Mouse (Mus musculus) limb, embryonic 13.5 days (tissue): ENCODE results near the gene 4933428G20Rik. TPM values are rescaled to one million over a fixed set of nuclear protein-coding genes. Genes with fewer than 3 reads are reported as not detected.

Source experiments
- ATAC-seq: fragments of 200-750 bp; cut with Nextera tagmentation; 2 replicates; pipeline ENCODE4 v1.8.0; 2017; ENCODE audit warnings: low read depth, moderate number of reproducible peaks, moderate TSS enrichment; ENCODE audit not compliant: low FRiP score
- H3K27ac ChIP-seq: fragments of 300-500 bp; sonication (generic); 2 replicates; pipeline ENCODE4 v1.5.1; 2015; ENCODE audit warnings: inconsistent platforms, mild to moderate bottlenecking, moderate library complexity
- H3K27me3 ChIP-seq: fragments of 300-500 bp; sonication (generic); 2 replicates; pipeline ENCODE4 v1.6.1; 2015; ENCODE audit warnings: mild to moderate bottlenecking, inconsistent platforms
- H3K36me3 ChIP-seq: fragments of 300-500 bp; sonication (generic); 2 replicates; pipeline ENCODE4 v1.6.1; 2015; ENCODE audit warnings: inconsistent platforms, mild to moderate bottlenecking, moderate library complexity
- H3K4me1 ChIP-seq: fragments of 300-500 bp; sonication (generic); 2 replicates; pipeline ENCODE4 v1.6.1; 2015; ENCODE audit warnings: inconsistent platforms
- H3K4me2 ChIP-seq: fragments of 300-500 bp; sonication (generic); replicated peaks from 2 replicates; pipeline ENCODE4 v1.6.1; 2015; ENCODE audit warnings: inconsistent platforms, mild to moderate bottlenecking, moderate library complexity
- H3K4me3 ChIP-seq: fragments of 300-500 bp; sonication (generic); 2 replicates; pipeline ENCODE4 v1.5.1; 2015; ENCODE audit warnings: moderate library complexity, mild to moderate bottlenecking, inconsistent platforms
- H3K9ac ChIP-seq: fragments of 300-500 bp; sonication (generic); 2 replicates; pipeline ENCODE4 v1.6.1; 2015; ENCODE audit warnings: mild to moderate bottlenecking, inconsistent platforms
- H3K9me3 ChIP-seq: fragments of 300-500 bp; sonication (generic); 2 replicates; pipeline ENCODE4 v1.6.1; 2016; ENCODE audit warnings: inconsistent platforms
- WGBS: fragments of 180-500 bp; shearing (Covaris S2); methylation state at CpG from one replicate; pipeline ENCODE4 v1.1.7; 2015; 5-methylcytosine and 5-hydroxymethylcytosine counted together
- polyA plus RNA-seq: library from polyadenylated mRNA; unstranded; fragments of >200 nt; fragmentation: Nextera tagmentation; extraction: Ambion mirVana; gene quantifications from 2 replicates; pipeline ENCODE4 v1.2.1, GENCODE M21; 2015

The 4933428G20Rik gene
- polyA plus RNA-seq, 1 experiment from 2014 or later = 1.1 TPM

DNA sequence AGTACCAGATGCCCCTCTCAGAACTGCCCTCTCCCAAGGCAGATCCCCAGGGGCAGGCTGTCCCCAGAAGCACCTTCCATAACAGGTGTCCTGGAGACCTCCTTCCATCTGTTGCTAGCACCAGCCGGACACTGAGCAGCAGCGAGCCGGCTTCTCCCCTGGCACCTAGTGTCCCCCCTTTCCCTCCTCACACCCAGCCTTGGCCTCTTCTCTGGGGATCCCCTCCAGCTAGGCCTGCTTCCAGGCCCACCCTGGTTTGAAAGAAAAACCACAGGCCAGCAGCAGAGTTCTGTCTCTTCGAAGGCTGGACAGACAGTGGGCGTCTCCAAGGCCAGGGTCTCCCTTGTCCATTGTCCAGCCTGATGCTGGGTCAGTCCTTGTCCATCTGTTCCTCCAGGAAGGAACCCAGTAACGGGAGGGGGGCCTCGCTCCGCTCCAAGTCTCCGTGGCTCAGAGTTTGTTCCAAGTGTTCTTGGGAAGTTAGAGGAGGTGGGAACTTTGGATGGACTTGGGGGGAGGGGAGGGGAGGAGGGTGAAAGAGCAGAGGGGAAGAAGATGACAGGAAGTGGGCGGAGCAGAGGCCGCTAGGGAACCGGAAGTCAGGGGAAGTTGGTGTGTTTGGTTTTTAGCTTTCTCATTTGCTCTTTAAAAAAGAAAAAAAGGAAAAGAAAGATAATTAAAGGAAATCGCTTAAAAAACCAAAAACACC is 11.7 kb upstream of the 4933428G20Rik start:
- H3K27ac ChIP-seq = no peak overlapping the region

DNA sequence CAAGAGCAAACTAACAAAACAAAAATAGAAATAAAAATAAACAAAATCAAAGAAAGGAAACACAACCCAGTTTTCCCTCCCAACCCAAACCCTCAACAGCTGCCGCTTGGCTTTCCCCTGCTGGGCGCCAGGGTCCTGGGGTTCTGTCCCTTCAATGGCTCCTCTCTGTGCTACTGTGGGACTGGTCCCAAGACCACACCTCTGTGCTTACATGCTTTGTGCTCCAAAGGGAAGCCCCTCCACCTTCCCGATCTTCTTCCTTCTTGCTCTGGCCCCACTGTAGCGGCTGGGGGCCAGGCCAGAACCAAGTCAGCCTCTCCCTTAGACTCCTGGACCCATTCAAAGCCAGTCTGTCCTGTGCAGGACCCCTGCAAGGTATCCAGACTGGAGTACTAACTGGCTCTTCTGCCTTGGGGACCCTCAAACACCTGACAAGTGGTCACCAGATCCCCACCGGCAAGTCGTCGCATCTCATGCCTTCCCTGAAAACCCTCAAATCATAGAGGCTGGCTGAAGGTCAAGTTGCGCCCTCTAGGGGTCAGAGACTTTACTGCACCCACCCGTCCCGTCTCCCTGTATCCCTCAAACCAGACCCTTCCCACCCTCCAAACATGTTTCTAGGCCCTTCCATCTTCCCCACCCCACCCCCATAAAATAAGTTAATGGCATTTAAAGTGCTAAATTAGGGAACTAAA is 11.0 kb upstream of the 4933428G20Rik start:
- ATAC-seq = no peak
- no peak overlapping the region for H3K4me3 ChIP-seq
- H3K27ac ChIP-seq = no peak overlapping the region
- H3K4me1 ChIP-seq = peaks cover 14% of the 10 kb centered on the region; the same call in 1 of the 2 replicates
- no peaks in the 10 kb centered on the region for H3K36me3 ChIP-seq
- WGBS = 27% methylated on average over 10 of the region's 10 CpGs
- no peak overlapping the region for H3K9ac ChIP-seq
- H3K27me3 ChIP-seq = 0 out of 2 replicates have a peak, but pooled peaks cover 8% of the 10 kb centered on the region
- no peaks in the 10 kb centered on the region for H3K9me3 ChIP-seq
- no peak overlapping the region for H3K4me2 ChIP-seq

More for the DNA sequence above, 11.7 kb upstream of the 4933428G20Rik start:
- WGBS = 57% methylated on average over 13 of the region's 13 CpGs
- H3K4me3 ChIP-seq = no peak overlapping the region
- H3K9me3 ChIP-seq = no peaks in the 10 kb centered on the region
- no peak for ATAC-seq
- H3K27me3 ChIP-seq = 0 out of 2 replicates have a peak, but pooled peaks cover 8% of the 10 kb centered on the region
- no peak overlapping the region for H3K4me2 ChIP-seq
- no peaks in the 10 kb centered on the region for H3K36me3 ChIP-seq
- no peak overlapping the region for H3K9ac ChIP-seq
- peaks cover 14% of the 10 kb centered on the region; the same call in 1 of the 2 replicates for H3K4me1 ChIP-seq

DNA sequence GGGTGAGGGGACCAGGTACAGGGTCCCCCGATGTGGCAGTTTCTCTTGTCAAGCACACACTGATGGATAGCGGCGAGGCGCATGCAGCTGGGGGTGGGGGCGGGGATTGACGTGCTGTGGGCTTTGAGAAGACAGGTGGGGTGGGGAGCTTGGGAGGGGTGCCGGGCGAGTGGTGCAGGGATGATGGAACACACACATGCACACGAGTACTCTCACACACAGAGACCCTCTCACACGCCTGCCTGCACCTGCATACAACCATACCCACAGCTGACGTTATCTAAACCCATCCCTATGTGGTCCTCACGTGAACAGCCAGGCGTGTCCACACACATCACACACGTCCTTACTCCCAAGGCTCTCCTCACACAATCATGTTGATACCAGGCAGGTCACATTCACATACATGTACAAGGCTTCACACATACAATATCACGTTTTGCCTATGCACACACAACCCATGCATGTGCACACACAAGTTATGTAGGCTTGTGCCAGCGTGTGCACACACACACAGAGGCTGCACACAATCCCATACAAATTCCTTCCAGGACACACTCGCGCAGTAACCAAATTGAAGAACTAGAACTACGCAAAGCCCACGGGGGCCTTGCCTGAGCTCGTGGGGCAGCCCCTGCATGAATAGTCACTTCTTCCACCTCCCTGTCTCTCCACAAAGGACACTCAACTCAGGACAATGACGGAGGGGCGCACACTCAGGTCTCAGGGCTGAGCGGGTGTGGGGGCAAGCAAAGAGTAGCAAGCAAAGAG is 9.8 kb upstream of the 4933428G20Rik start:
- Histone ChIP-seq H3K36me3 (no peaks in the 10 kb centered on the region), H3K4me2 (no peak overlapping the region), H3K9ac (no peak overlapping the region), H3K9me3 (no peaks in the 10 kb centered on the region), H3K4me3 (no peak overlapping the region), H3K27me3 (peaks cover 8% of the 10 kb centered on the region; the same call in 1 of the 2 replicates), H3K27ac (no peak overlapping the region), H3K4me1 (peaks cover 14% of the 10 kb centered on the region; the same call in 1 of the 2 replicates)
- 66% methylated on average over 24 of the region's 24 CpGs for WGBS
- ATAC-seq = no peak

DNA sequence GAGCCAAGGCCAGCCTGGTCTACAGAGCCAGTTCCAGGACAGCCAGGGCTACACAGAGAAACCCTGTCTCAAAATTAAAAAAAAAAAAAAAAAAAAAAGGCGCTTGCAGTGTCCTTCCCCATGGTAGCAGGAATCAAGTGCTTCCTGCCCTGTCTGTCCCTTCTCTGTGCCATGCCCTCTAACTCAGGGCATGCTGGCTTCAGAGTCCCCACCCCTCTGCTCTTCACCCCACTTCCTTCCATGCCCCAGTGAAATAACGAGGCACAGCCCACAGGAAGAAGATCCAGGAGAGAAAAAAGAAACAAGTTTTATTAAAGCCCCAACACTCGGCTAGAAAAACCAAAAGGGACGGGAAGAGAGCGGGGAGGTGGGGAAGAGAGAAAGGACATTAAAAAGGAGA is 8.9 kb upstream of the 4933428G20Rik start:
- Histone ChIP-seq H3K27me3 (peaks cover 8% of the 10 kb centered on the region; the same call in 1 of the 2 replicates), H3K9me3 (no peaks in the 10 kb centered on the region), H3K4me2 (no peak overlapping the region), H3K27ac (no peak overlapping the region), H3K9ac (no peak overlapping the region), H3K4me1 (peaks cover 14% of the 10 kb centered on the region; the same call in 1 of the 2 replicates), H3K4me3 (no peak overlapping the region), H3K36me3 (no peaks in the 10 kb centered on the region)
- ATAC-seq = no peak
- WGBS = 41% methylated on average over 5 of the region's 5 CpGs

DNA sequence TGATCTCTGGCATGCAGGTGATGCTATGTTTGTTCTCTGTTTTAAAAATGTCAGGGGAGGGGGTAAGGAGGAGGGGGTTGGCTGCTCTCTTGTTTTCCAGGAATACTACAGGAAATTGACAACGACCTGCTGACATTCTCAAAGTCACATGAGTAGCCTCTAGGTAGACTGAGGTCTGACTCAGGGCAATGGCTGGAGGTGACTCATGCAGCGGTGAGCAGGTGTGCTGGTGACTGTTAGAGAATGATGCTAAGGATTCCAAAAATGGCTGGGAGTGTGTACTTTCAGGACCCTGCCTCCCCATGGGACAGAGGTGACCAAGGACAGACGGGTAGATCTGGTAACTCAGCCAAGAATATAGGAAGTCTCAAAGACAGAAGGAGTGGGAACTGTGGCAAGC is 8.1 kb upstream of the 4933428G20Rik start:
- WGBS = 64% methylated on average over 3 of the region's 3 CpGs
- peaks cover 14% of the 10 kb centered on the region; the same call in 1 of the 2 replicates for H3K4me1 ChIP-seq
- ATAC-seq = no peak

DNA sequence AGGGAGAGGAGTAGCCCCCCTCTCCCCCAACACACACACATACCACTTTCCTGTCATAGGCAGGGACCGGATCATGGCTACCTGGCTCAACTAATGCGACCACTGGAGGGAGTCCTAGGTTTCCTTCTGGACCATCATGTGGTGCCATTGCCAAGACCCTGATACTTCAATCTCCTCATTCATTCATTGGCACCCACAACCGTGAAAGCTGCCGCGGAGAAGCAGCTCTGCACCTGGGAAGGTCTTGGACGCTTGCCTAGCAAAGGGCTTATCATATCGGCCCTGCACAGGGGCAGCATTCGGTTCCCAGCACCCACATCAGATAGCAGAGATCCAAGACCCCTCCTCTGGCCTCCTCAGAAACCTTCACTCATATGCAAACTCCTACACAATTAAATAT is 6.2 kb upstream of the 4933428G20Rik start:
- 56% methylated on average over 8 of the region's 8 CpGs for WGBS
- Histone ChIP-seq H3K9me3 (no peaks in the 10 kb centered on the region), H3K9ac (no peak overlapping the region), H3K27me3 (peaks cover 23% of the 10 kb centered on the region), H3K27ac (no peak overlapping the region), H3K4me3 (no peak overlapping the region), H3K36me3 (peaks cover 5% of the 10 kb centered on the region), H3K4me1 (peaks cover 18% of the 10 kb centered on the region; the same call in 1 of the 2 replicates), H3K4me2 (no peak overlapping the region)
- no peak for ATAC-seq

More for the DNA sequence above, 8.1 kb upstream of the 4933428G20Rik start:
- Histone ChIP-seq H3K27ac (no peak overlapping the region), H3K27me3 (peaks cover 8% of the 10 kb centered on the region; the same call in 1 of the 2 replicates), H3K4me3 (no peak overlapping the region), H3K9ac (no peak overlapping the region), H3K9me3 (no peaks in the 10 kb centered on the region), H3K36me3 (no peaks in the 10 kb centered on the region), H3K4me2 (no peak overlapping the region)

DNA sequence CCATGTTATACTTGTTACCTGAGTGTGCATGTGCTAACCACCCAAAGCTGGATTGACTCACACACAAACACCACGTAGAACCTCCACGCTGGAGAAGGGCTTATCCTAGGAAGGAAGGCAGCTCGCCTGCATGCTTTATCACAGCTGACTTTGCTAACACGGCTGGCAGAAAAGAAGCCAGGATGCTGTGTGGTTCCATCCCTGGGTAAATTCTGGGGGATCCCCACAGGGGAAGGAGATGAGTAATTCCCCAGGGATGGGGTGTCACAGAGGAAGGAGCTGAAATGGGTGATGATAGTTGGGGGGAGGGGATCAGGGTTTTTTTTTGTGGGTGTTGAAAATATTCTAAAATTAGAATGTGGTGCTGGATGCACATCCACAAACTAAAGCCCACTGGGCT is 5.6 kb upstream of the 4933428G20Rik start:
- 77% methylated on average over 4 of the region's 4 CpGs for WGBS
- Histone ChIP-seq H3K4me2 (no peak overlapping the region), H3K27me3 (peaks cover 29% of the 10 kb centered on the region), H3K9ac (no peak overlapping the region), H3K36me3 (peaks cover 10% of the 10 kb centered on the region), H3K4me3 (no peak overlapping the region), H3K9me3 (no peaks in the 10 kb centered on the region), H3K4me1 (peaks cover 20% of the 10 kb centered on the region), H3K27ac (no peak overlapping the region)
- ATAC-seq = no peak

DNA sequence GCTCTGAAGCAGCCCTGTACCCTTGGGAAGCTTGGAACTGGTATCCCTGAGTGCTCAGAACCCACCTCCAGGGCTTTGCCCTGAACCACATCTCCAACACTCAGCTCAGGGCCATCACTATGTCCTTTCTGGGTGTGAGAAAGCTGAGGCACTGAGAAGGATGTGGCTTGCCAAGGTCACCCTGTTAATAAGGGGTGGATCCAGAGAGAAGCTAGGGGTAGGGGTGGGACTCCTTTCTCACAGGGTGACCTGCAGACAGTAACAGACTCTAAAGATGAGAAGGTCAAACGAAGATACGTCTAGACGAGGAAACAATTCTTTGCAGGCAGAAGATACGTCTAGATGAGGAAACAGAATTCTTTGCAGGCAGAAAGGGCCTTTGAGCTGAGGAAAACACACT is 2.7 kb upstream of the 4933428G20Rik start:
- peaks cover 25% of the 10 kb centered on the region for H3K36me3 ChIP-seq
- H3K9me3 ChIP-seq = no peaks in the 10 kb centered on the region
- WGBS = 81% methylated on average over 4 of the region's 4 CpGs
- no peak overlapping the region for H3K27ac ChIP-seq
- H3K9ac ChIP-seq = no peak overlapping the region
- H3K4me3 ChIP-seq = no peak overlapping the region
- peaks cover 50% of the 10 kb centered on the region for H3K27me3 ChIP-seq
- no peak overlapping the region for H3K4me2 ChIP-seq
- ATAC-seq = no peak
- peaks cover 24% of the 10 kb centered on the region for H3K4me1 ChIP-seq

DNA sequence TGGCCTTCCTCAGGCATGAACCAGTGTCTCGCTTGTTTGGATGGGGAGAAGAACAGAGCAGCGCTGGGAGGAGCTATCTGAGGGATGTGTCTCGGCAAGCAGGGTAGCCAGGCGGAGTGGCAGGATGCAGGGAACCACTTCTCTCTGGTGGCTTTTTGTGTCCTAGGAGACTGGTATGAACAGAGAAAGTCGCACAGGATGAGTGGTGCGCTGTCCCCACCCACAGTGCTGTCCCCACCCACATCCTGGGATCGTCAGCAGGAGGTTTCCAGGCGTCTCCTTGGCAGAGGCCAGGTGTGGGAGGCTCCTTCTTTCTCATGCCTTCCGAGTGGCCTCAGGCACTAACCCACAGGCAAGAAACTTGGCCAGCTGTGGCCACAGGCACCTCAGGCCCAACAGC is 2.2 kb upstream of the 4933428G20Rik start:
- Histone ChIP-seq H3K4me1 (peaks cover 24% of the 10 kb centered on the region), H3K27me3 (peaks cover 55% of the 10 kb centered on the region), H3K4me2 (no peak overlapping the region), H3K9ac (no peak overlapping the region), H3K4me3 (no peak overlapping the region), H3K36me3 (peaks cover 30% of the 10 kb centered on the region), H3K27ac (no peak overlapping the region), H3K9me3 (0 out of 2 replicates have a peak, but pooled peaks cover 4% of the 10 kb centered on the region)
- ATAC-seq = 0 out of 2 replicates have a peak, but pooled peaks have one; percentile 17
- 42% methylated on average over 9 of the region's 9 CpGs for WGBS

DNA sequence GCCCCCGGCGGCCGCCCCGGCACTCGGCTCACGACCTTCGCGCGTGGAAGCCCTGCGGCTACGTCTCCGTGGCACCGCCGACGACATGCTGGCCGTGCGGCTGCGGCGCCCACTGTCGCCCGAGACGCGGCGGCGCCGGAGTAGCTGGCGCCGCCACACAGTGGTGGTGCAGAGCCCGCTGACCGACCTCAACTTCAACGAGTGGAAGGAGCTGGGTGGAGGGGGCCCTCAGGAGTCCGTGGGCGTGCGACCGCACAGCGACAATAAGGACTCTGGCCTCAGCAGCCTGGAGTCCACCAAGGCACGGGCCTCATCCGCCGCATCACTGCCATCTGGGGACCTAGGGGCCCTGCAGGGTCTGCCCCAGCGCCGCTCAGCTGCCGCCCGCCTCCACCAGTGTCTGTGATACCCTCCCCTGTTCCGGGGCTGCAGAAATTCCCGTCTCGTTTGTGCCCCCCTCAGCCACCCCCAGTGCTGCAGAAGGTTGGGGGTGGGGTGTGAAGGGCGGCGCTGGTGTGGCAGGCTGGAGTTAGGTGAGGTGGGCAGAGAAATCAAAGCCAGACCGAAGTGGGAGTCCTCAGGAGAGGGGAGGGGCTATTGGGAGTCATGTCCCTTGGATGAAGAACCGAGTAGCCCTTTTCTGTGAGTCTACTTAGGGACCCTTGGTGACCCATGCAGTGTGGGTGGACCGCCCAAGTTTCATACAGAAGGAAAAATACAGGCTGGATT is 744 bp upstream of the 4933428G20Rik start:
- Histone ChIP-seq H3K4me2 (peak overlapping the region; percentile 71), H3K27ac (no peak overlapping the region), H3K9me3 (0 out of 2 replicates have a peak, but pooled peaks cover 4% of the 10 kb centered on the region), H3K4me1 (peaks cover 24% of the 10 kb centered on the region), H3K27me3 (peaks cover 65% of the 10 kb centered on the region), H3K4me3 (peak overlapping the region; percentile 41), H3K9ac (peak overlapping the region; percentile 58), H3K36me3 (peaks cover 40% of the 10 kb centered on the region)
- WGBS = 20% methylated on average over 51 of the region's 51 CpGs
- peak; percentile 42; the same call in 1 of the 2 replicates for ATAC-seq

DNA sequence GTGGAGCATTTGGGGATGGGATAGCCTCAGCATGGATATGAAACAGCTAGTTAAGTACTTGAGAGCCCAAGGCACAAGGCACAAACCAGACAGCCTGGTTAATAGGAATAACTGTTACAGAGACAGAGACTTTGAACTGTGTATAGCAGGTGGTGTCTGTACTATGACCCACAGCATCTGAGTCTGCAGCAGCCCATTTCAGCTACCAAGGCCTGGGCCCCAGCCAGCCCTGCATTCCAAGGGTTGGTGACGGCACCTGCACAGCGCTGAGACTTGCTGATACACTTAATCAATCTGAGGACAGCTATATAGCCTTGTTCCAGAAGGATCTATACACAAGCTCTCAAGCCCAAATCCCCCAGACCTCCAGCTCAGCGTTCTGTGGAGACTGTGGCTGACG is 2.6 kb downstream of the 4933428G20Rik start:
- WGBS = 77% methylated on average over 4 of the region's 4 CpGs
- Histone ChIP-seq H3K36me3 (peaks cover 66% of the 10 kb centered on the region), H3K4me2 (no peak overlapping the region), H3K27me3 (peaks cover 61% of the 10 kb centered on the region), H3K9me3 (0 out of 2 replicates have a peak, but pooled peaks cover 4% of the 10 kb centered on the region), H3K4me3 (no peak overlapping the region), H3K27ac (no peak overlapping the region), H3K9ac (no peak overlapping the region), H3K4me1 (peaks cover 24% of the 10 kb centered on the region)
- no peak for ATAC-seq
